Mouse (Mus musculus): ENCODE measurements around the gene Zfp993.
"Not testable (repeated sequence)": the region's sequence is repeated elsewhere in the genome, so short reads cannot be mapped to it uniquely, and the experiment has no call there.

The Zfp993 gene

GRCm38 (mm10) chr4:146610774-146611400 lies at the start of gene Zfp993:
Gene Zfp993 (plus strand): TSS chr4:146610961.
- not testable (repeated sequence) for DNase-seq (ENCODE audit: low read depth, low spot score)

GRCm38 (mm10) chr4:146579905-146580873 lies 30.6 kb upstream of the Zfp993 start:
- DNase-seq (ENCODE audit: low read depth, low spot score) = not testable (repeated sequence)

- DNase-seq (ENCODE audit: low read depth, low spot score) = peak; percentile 17
Measured at GRCm38 (mm10) chr4:146603578-146604399, 7.0 kb upstream of the Zfp993 start.

- not testable (repeated sequence) for DNase-seq (ENCODE audit: low read depth, low spot score)
Measured at GRCm38 (mm10) chr4:146644367-146644766, 33.6 kb downstream of the Zfp993 start.

- DNase-seq (ENCODE audit: low read depth, low spot score) = not testable (repeated sequence)
Measured at GRCm38 (mm10) chr4:146649641-146650040, 38.9 kb downstream of the Zfp993 start.

GRCm38 (mm10) chr4:146650115-146650514 lies 39.4 kb downstream of the Zfp993 start:
- DNase-seq (ENCODE audit: low read depth, low spot score) = not testable (repeated sequence)

GRCm38 (mm10) chr4:146650639-146651038 lies 39.9 kb downstream of the Zfp993 start:
- DNase-seq (ENCODE audit: low read depth, low spot score) = not testable (repeated sequence)

Measured in ES-CJ7 (cell line).